Mouse (Mus musculus): ENCODE data around the gene 1520401A03Rik.

1520401A03Rik gene

DNA sequence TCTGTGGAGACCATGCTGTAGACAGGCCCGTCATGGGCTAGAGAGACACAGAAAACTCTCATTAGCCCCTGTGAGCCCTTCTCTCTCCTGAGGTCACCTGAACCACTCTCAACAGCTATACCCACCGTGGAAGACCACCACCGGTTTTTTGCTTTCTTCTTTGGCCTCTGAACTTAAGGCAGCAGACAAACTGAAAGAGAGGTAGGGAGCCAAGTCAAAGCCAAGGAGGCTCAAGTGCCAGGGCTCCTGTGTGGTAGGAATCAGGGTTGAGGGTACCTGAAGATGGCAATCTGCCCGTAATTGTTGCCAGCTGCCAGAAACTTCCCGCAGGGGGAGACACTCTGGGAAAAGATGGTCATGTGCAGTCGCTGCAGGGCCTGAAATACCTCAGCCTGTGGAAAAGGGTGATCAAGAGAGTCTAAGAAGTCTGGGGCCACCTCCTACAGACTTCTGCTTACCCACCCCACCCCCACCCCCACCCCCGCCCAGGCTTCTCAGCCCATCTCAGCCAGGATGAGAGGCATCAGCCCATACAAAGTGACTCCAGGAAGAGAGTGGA, 52.0 kb downstream of the 1520401A03Rik start:
- no peak for DNase-seq (ENCODE audit: low spot score in 2 of 2)

DNA sequence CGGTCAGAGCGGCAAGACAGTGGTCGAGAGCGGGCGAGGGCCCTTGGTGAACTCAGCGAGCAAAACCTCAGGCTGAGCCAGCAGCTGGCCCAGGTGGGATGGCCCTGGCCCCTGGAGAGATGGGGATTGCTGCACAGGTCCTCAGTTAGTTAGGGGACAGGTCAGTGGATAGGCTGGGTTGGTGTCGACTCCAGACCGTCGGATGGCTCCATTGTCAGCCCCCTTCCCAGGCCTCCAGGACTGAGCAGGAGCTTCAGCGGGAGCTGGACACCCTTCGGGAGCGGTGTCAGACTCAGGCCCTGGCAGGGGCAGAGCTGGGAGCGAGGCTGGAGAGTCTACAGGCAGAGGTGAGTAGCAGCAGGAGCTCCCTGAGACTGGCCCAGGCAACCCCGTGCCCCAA, 57.1 kb downstream of the 1520401A03Rik start:
- no peak for DNase-seq (ENCODE audit: low spot score in 2 of 2)

DNA sequence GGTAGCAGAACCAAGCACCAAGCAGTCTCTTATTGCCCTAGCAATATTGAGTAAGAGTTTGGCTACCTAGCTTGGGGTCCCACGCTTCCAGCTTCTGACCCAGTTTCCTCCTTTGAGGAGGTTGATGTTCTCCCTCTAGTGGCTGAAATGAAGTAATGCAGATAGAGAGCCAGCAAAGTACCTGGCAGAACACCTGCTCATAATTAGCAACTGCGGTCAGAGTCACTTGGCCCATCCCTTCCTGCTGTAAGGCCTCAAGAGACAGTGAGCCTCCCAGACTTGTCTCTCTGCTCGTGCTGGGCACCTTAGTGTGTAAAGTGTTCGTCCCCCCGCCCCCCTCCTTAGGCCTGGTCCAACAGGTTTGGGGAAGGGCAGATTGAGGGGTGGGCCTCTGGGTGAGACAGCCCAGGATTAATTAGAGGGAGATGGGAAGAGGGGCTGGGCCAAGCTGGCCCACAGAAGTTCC, 58.0 kb downstream of the 1520401A03Rik start:
- DNase-seq (ENCODE audit: low spot score in 2 of 2): no peak

DNA sequence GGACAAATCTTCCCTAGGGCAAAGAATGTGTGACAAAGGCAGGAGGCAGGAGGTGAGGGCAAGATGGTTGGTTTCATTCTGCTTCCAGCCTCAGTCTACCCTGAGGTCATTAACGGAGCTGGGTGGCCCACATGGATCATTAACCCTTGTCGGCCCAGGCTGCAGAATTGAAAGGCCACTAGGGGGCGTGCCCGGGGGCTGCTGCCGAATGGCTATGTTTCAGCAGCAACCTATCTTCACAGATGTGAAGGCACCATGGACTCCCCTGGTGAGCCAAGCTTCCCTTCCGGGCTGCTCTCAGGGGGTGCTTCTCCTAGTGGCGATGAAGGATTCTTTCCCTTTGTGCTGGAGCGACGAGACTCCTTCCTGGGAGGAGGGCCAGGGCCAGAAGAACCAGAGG, 61.1 kb downstream of the 1520401A03Rik start:
- peak in 1 of 2 experiments; percentile 61 for DNase-seq (ENCODE audit: low spot score in 2 of 2)

DNA sequence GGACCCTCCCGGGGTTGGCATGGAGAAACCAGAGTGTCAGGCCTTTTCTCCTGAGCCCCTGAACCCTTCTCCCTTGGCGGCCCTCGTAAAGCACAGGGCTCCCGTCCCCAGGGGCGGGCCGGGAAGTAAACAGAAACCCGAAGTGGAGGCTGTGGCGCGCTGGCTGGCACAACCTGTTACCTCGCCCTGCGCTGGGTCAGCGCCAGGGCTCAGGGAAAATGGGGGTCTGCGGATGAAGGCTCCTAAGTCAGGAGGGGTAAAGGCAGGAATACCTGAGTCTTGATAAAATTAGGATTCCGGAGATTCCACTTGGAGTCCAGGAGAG, 61.7 kb downstream of the 1520401A03Rik start:
- DNase-seq (ENCODE audit: low spot score in 2 of 2): no peak

DNA sequence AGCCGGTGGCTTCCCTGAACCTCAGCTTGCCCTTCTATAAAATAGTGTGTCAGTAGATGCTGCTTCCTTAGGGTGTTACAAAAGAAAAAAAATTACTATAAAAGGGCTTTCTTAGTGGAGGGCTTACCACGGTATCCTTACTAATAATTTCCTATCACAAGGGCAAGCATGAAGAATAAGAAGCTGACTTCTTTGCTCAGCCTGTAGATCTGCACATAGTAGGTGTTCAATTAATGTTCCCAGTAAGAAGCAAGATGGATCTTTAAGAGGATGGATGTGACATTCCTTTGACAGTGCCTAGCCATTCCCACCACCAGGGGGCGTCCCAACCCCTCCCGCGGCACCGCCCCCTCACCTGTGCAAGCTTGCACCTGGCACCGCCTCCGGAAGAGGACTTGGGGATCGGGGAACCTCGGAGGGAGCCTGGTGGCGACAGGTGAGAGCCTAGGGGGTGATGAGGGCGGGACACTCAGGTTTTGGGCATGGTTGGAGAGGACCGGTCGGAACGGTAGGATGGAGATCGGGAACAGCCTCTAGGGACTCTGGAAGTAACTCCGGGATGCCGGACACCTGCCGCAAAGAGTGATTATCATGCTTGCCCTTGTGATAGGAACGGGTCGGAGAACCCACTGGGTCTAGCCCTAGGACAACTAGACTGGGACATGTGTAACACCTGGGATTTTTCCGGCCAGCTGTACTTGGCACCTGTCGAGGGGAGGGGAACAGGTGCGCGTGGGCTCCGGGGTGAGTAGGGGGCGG, 62.3 kb downstream of the 1520401A03Rik start, which contains the start of gene Bicdl2:
Bicdl2 (plus strand) TSS at position 390 of the 759 bp plus-strand sequence.
- peak; percentile 32 to 67 for DNase-seq (ENCODE audit: low spot score in 2 of 2)

DNA sequence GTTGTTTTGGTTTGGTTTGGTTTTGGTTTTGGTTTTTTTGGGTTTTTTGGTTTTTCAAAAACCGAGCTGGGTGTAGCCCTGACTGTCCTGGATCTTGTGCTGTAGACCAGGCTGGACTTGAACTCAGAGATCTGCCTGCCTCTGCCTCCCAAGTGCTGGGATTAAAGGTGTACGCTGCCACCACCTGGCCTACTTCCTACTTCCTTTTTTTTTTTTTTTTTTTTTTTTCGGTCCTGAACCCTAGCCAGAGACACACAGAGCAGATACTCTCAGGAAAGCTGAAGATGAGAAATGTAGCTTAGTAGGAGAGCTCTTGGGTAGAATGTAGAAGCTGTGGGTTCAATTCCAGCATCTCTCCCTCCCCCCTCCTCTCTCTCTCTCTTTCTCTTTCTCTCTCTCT, 64.1 kb downstream of the 1520401A03Rik start:
- no peak for DNase-seq (ENCODE audit: low spot score in 2 of 2)
